Mouse (Mus musculus) lung, postnatal 0 days (tissue): ENCODE measurements around the gene Manbal.

Source experiments
- CTCF ChIP-seq: IDR thresholded peaks from 2 replicates; pipeline ENCODE4 v1.5.1; 2016; ENCODE audit warnings: antibody characterized with exemption, mild to moderate bottlenecking
- EP300 ChIP-seq: IDR thresholded peaks from 2 replicates; pipeline ENCODE4 v1.6.1; 2016; ENCODE audit warnings: antibody characterized with exemption, mild to moderate bottlenecking, control low read depth

DNA sequence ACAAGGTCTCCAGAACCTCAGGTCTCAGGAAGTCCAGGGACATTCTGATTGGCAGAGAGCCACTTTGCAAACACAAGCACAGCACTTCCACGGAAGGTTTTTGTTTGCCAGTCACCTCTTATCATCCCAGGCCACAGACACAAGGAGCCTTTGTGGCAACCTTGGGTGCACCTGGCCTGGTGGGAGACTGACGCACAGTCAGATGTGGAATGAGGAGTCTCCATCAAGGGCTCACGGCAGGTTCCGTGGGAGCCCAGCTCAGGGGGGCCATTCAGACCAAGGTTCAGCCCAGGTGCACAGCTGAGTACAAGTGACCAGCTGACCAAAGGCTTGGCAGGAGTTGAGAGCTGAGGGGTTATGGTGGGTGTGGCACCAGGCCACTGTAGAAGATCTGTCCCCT, 30.0 kb downstream of the Manbal start:
- TF ChIP-seq CTCF (no peak), EP300 (no peak)
